Mouse (Mus musculus) neural tube, embryonic 13.5 days (tissue): ENCODE measurements around the gene Nr2c2ap. TPM values are rescaled to one million over a fixed set of nuclear protein-coding genes. Genes with fewer than 3 reads are reported as not detected.

Experiments used
- ATAC-seq: fragments of 200-750 bp; cut with Nextera tagmentation; 2 replicates; pipeline ENCODE4 v1.8.0; 2017; ENCODE audit warnings: low read depth, mild to moderate bottlenecking, moderate TSS enrichment, moderate library complexity
- H3K27ac ChIP-seq: fragments of 300-500 bp; sonication (generic); replicated peaks from 2 replicates; pipeline ENCODE4 v1.5.1; 2015; ENCODE audit warnings: moderate library complexity, mild to moderate bottlenecking, inconsistent platforms
- H3K27me3 ChIP-seq: fragments of 300-500 bp; sonication (generic); 2 replicates; pipeline ENCODE4 v1.6.1; 2015; ENCODE audit warnings: mild to moderate bottlenecking, inconsistent platforms
- H3K36me3 ChIP-seq: fragments of 300-500 bp; sonication (generic); 2 replicates; pipeline ENCODE4 v1.6.1; 2015; ENCODE audit warnings: mild to moderate bottlenecking, inconsistent platforms
- H3K4me1 ChIP-seq: fragments of 300-500 bp; sonication (generic); replicated peaks from 2 replicates; pipeline ENCODE4 v1.6.1; 2015; ENCODE audit warnings: inconsistent platforms
- H3K4me2 ChIP-seq: fragments of 300-500 bp; sonication (generic); 2 replicates; pipeline ENCODE4 v1.6.1; 2015; ENCODE audit warnings: inconsistent platforms, mild to moderate bottlenecking, moderate library complexity
- H3K4me3 ChIP-seq: fragments of 300-500 bp; sonication (generic); 2 replicates; pipeline ENCODE4 v1.5.1; 2015; ENCODE audit warnings: mild to moderate bottlenecking, inconsistent platforms
- H3K9ac ChIP-seq: fragments of 300-500 bp; sonication (generic); 2 replicates; pipeline ENCODE4 v1.6.1; 2015; ENCODE audit warnings: moderate library complexity, mild to moderate bottlenecking, inconsistent platforms
- H3K9me3 ChIP-seq: fragments of 300-500 bp; sonication (generic); 2 replicates; pipeline ENCODE4 v1.6.1; 2016; ENCODE audit warnings: inconsistent platforms
- WGBS: fragments of 180-500 bp; shearing (Covaris S2); methylation state at CpG from one replicate; pipeline ENCODE4 v1.1.7; 2015; 5-methylcytosine and 5-hydroxymethylcytosine counted together
- polyA plus RNA-seq: library from polyadenylated mRNA; unstranded; fragments of >200 nt; fragmentation: Nextera tagmentation; extraction: Ambion mirVana; gene quantifications from 2 replicates; pipeline ENCODE4 v1.2.1, GENCODE M21; 2015

The Nr2c2ap gene
- polyA plus RNA-seq = 34.8 and 40.6 TPM in 2 replicates

- Histone ChIP-seq H3K4me3 (peak within 1 kb of the TSS; percentile 76), H3K9me3 (no peaks in the 10 kb centered on the region), H3K4me1 (peaks cover 33% of the 10 kb centered on the region), H3K9ac (peak within 1 kb of the TSS; percentile 78), H3K27me3 (no peaks in the 10 kb centered on the region), H3K36me3 (peaks cover 41% of the 10 kb centered on the region), H3K27ac (peak within 1 kb of the TSS; percentile 79; the same call in 1 of the 2 replicates), H3K4me2 (peak within 1 kb of the TSS; percentile 85)
- 2% methylated on average over 37 of the region's 37 CpGs for WGBS
- peak; percentile 77 for ATAC-seq
Observed at GRCm38 (mm10) chr8:70131166-70131883, at the start of gene Nr2c2ap. TSS of gene Nr2c2ap (plus strand) at chr8:70131333.

GRCm38 (mm10) chr8:70081976-70082375 lies 49.2 kb upstream of the Nr2c2ap start:
- 89% methylated on average over 2 of the region's 2 CpGs for WGBS
- H3K27me3 ChIP-seq = peaks cover 60% of the 10 kb centered on the region

GRCm38 (mm10) chr8:70083285-70083684 lies 47.8 kb upstream of the Nr2c2ap start, which contains the start of gene Hapln4:
TSS of gene Hapln4 (plus strand) at chr8:70083457.
- H3K4me1 ChIP-seq = peaks cover 30% of the 10 kb centered on the region
- peak within 1 kb of the TSS; percentile 67 for H3K9ac ChIP-seq
- 0 out of 2 replicates have a peak, but pooled peaks cover 17% of the 10 kb centered on the region for H3K36me3 ChIP-seq
- H3K9me3 ChIP-seq = no peaks in the 10 kb centered on the region
- no peak for ATAC-seq
- peaks cover 73% of the 10 kb centered on the region for H3K27me3 ChIP-seq
- H3K4me3 ChIP-seq = peak within 1 kb of the TSS; percentile 45
- WGBS = 2% methylated on average over 26 of the region's 26 CpGs
- H3K27ac ChIP-seq = no peak within 1 kb of the TSS
- H3K4me2 ChIP-seq = peak within 1 kb of the TSS; percentile 80

More at GRCm38 (mm10) chr8:70081976-70082375, 49.2 kb upstream of the Nr2c2ap start:
- no peak overlapping the region for H3K4me3 ChIP-seq
- H3K36me3 ChIP-seq = peaks cover 22% of the 10 kb centered on the region; the same call in 1 of the 2 replicates
- no peak overlapping the region for H3K4me2 ChIP-seq
- H3K9me3 ChIP-seq = no peaks in the 10 kb centered on the region
- no peak overlapping the region for H3K9ac ChIP-seq
- ATAC-seq = no peak
- H3K4me1 ChIP-seq = peaks cover 22% of the 10 kb centered on the region
- H3K27ac ChIP-seq = no peak overlapping the region

GRCm38 (mm10) chr8:70084191-70085065 lies 46.7 kb upstream of the Nr2c2ap start:
- H3K4me1 ChIP-seq = peaks cover 38% of the 10 kb centered on the region
- 0 out of 2 replicates have a peak, but pooled peaks cover 10% of the 10 kb centered on the region for H3K36me3 ChIP-seq
- peak overlapping the region; percentile 45 for H3K4me3 ChIP-seq
- H3K27me3 ChIP-seq = peaks cover 84% of the 10 kb centered on the region
- no peak overlapping the region for H3K27ac ChIP-seq
- WGBS = 1% methylated on average over 71 of the region's 71 CpGs
- peak overlapping the region; percentile 67 for H3K9ac ChIP-seq
- H3K9me3 ChIP-seq = no peaks in the 10 kb centered on the region
- ATAC-seq = no peak
- peak overlapping the region; percentile 80 for H3K4me2 ChIP-seq

- Histone ChIP-seq H3K36me3 (no peaks in the 10 kb centered on the region), H3K27me3 (peaks cover 94% of the 10 kb centered on the region), H3K4me2 (no peak overlapping the region), H3K9me3 (no peaks in the 10 kb centered on the region), H3K4me3 (no peak overlapping the region), H3K4me1 (peaks cover 53% of the 10 kb centered on the region), H3K27ac (no peak overlapping the region), H3K9ac (no peak overlapping the region)
- WGBS = 39% methylated on average over 1 of the region's 1 CpGs
- ATAC-seq = no peak
Observed at GRCm38 (mm10) chr8:70086151-70086550, 45.0 kb upstream of the Nr2c2ap start.

GRCm38 (mm10) chr8:70087237-70087636 lies 43.9 kb upstream of the Nr2c2ap start:
- H3K9me3 ChIP-seq = no peaks in the 10 kb centered on the region
- H3K36me3 ChIP-seq = no peaks in the 10 kb centered on the region
- WGBS = 4% methylated on average over 7 of the region's 7 CpGs
- no peak overlapping the region for H3K4me2 ChIP-seq
- H3K4me1 ChIP-seq = peaks cover 53% of the 10 kb centered on the region
- no peak overlapping the region for H3K4me3 ChIP-seq
- no peak for ATAC-seq
- H3K27me3 ChIP-seq = peaks cover 87% of the 10 kb centered on the region
- no peak overlapping the region for H3K27ac ChIP-seq
- no peak overlapping the region for H3K9ac ChIP-seq

- H3K9ac ChIP-seq = peak overlapping the region; percentile 63
- H3K36me3 ChIP-seq = no peaks in the 10 kb centered on the region
- no peak overlapping the region for H3K27ac ChIP-seq
- WGBS = 3% methylated on average over 56 of the region's 56 CpGs
- peak; percentile 72 for ATAC-seq
- H3K9me3 ChIP-seq = no peaks in the 10 kb centered on the region
- H3K27me3 ChIP-seq = peaks cover 79% of the 10 kb centered on the region
- peaks cover 52% of the 10 kb centered on the region for H3K4me1 ChIP-seq
- H3K4me2 ChIP-seq = peak overlapping the region; percentile 76
- peak overlapping the region; percentile 41 for H3K4me3 ChIP-seq
Observed at GRCm38 (mm10) chr8:70087836-70088650, 43.1 kb upstream of the Nr2c2ap start.

- H3K9me3 ChIP-seq = no peaks in the 10 kb centered on the region
- H3K4me1 ChIP-seq = peaks cover 38% of the 10 kb centered on the region
- peaks cover 65% of the 10 kb centered on the region for H3K27me3 ChIP-seq
- WGBS = 41% methylated on average over 9 of the region's 9 CpGs
- ATAC-seq = peak; percentile 10; the same call in 1 of the 2 replicates
- no peak overlapping the region for H3K9ac ChIP-seq
- no peak overlapping the region for H3K4me3 ChIP-seq
- H3K27ac ChIP-seq = no peak overlapping the region
- no peak overlapping the region for H3K4me2 ChIP-seq
- peaks cover 9% of the 10 kb centered on the region for H3K36me3 ChIP-seq
Observed at GRCm38 (mm10) chr8:70089296-70089960, 41.7 kb upstream of the Nr2c2ap start.

- Histone ChIP-seq H3K4me3 (no peak overlapping the region), H3K9me3 (no peaks in the 10 kb centered on the region), H3K4me2 (no peak overlapping the region), H3K9ac (no peak overlapping the region), H3K36me3 (peaks cover 41% of the 10 kb centered on the region), H3K27me3 (peaks cover 32% of the 10 kb centered on the region), H3K4me1 (peaks cover 28% of the 10 kb centered on the region), H3K27ac (no peak overlapping the region)
- no peak for ATAC-seq
- WGBS = 67% methylated on average over 8 of the region's 8 CpGs
Observed at GRCm38 (mm10) chr8:70092786-70093185, 38.3 kb upstream of the Nr2c2ap start.

GRCm38 (mm10) chr8:70099276-70099675 lies 31.9 kb upstream of the Nr2c2ap start:
- Histone ChIP-seq H3K27me3 (no peaks in the 10 kb centered on the region), H3K4me3 (no peak overlapping the region), H3K4me2 (no peak overlapping the region), H3K9me3 (no peaks in the 10 kb centered on the region), H3K9ac (no peak overlapping the region), H3K36me3 (peaks cover 99% of the 10 kb centered on the region), H3K27ac (no peak overlapping the region), H3K4me1 (peaks cover under 1% of the 10 kb centered on the region; the same call in 1 of the 2 replicates)
- no peak for ATAC-seq
- WGBS = 71% methylated on average over 8 of the region's 8 CpGs

GRCm38 (mm10) chr8:70100241-70100640 lies 30.9 kb upstream of the Nr2c2ap start:
- Histone ChIP-seq H3K9ac (no peak overlapping the region), H3K4me3 (no peak overlapping the region), H3K4me2 (no peak overlapping the region), H3K36me3 (peaks cover 93% of the 10 kb centered on the region), H3K27me3 (no peaks in the 10 kb centered on the region), H3K9me3 (no peaks in the 10 kb centered on the region), H3K27ac (no peak overlapping the region), H3K4me1 (peaks cover 9% of the 10 kb centered on the region)
- WGBS = 88% methylated on average over 8 of the region's 8 CpGs
- no peak for ATAC-seq
